Mouse (Mus musculus): ENCODE measurements around the gene Itsn2. TPM values are rescaled to one million over a fixed set of nuclear protein-coding genes. Genes with fewer than 3 reads are reported as not detected.

Itsn2 gene
- total and polyA plus RNA-seq, 3 experiments = 17.6 to 168 (median 137) TPM

DNA sequence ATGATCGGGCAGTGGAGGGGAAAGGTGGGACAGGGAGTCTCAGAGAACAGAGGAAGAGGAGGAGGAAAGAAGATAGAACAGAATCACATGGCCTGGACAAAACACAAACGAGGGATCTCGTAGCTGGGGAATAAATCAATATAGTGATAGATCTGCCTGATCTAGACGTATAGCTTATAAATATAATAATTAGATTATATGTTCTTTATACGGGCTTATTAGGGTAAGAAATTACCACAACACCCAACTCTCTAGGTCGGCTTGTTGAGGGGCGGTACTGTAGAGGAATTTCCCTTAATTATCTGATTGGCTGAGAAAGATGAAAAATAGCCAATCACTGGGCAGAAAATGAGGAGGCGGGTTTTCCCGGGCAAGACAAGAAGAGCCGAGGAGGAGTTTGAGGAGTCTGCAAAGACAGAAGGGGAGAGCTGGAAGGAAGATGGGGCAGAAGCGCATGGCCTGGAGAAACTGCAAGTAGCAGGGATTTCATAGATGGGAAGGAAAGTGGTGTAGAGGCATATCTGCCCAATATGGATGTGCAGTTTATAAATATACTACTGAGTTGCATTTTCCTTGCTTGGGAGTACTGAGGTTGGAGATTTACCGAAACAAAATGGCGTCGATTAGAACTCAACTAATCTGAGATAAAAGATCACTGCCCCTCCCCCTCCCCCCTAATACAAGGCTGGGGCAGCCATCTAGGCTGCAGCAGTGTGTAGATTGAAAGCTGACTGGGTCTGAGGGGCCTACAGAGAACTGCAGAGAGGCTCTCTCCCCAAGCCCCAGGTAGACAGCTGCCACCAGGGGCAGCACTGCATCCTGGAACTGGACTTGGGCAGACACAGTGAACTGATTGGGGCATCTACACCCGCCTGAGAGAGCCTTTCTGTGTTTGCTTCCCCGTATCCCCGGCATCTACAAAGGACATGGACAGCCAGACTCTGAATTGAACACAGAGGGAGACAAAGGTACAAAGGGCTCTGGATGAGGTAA lies 127.6 kb downstream of the Itsn2 start:
- DNase-seq (ENCODE audit: low spot score) = peak; percentile 68
- peak; percentile 71 for ATAC-seq (ENCODE audit: extremely low read depth, insufficient number of reproducible peaks, low FRiP score, poor library complexity, severe bottlenecking)

DNA sequence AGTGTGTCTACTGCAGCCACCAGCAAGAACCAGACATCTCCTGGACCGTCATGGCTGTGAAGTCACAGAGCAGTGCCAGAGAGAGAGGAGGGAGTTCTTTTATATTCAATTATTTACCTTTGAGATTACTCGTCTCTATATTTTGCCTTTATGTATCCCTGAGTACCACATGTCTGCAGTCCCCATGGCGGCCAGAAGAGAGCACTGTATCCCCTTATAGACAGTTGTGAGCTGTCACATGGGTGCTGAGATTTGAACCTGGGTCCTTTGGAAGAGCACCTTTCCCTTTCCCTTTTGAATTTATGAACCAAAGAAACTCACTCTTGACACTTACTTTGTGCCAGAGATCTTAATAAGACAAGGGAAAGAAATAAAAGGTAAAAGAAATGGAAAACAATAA lies 136.7 kb downstream of the Itsn2 start:
- H3K27me3 ChIP-seq (ENCODE audit: insufficient read depth, low read length) = peaks cover 8% of the 10 kb centered on the region

More for the DNA sequence above, 127.6 kb downstream of the Itsn2 start:
- Histone ChIP-seq H3K4me3 (ENCODE audit: low read depth, low read length) (peak overlapping the region; percentile 71), H3K36me3 (replicated peaks) (peaks cover 8% of the 10 kb centered on the region), H3K4me1 (ENCODE audit: insufficient read depth, low read depth, low read length) (peaks cover 51% of the 10 kb centered on the region), H3K27me3 (ENCODE audit: insufficient read depth, low read length) (no peaks in the 10 kb centered on the region), H3K9me3 (replicated peaks) (no peaks in the 10 kb centered on the region)
- no peak for TF ChIP-seq GATA2 (IDR thresholded peaks at IDR 0.05; ENCODE audit: borderline replicate concordance, low read depth, low read length)
- no peak for TF ChIP-seq GATA1 (IDR thresholded peaks at IDR 0.05; ENCODE audit: borderline replicate concordance, low read length)
- no peak for TF ChIP-seq CTCF (IDR thresholded peaks at IDR 0.05; ENCODE audit: low read depth, low read length)
- no peak for TF ChIP-seq POLR2AphosphoS5 (IDR thresholded peaks at IDR 0.05; ENCODE audit: insufficient replicate concordance, low read depth, low read length)
- TF ChIP-seq TAL1 (conservative IDR thresholded peaks at IDR 0.05; ENCODE audit: low read depth, low read length) = no peak

DNA sequence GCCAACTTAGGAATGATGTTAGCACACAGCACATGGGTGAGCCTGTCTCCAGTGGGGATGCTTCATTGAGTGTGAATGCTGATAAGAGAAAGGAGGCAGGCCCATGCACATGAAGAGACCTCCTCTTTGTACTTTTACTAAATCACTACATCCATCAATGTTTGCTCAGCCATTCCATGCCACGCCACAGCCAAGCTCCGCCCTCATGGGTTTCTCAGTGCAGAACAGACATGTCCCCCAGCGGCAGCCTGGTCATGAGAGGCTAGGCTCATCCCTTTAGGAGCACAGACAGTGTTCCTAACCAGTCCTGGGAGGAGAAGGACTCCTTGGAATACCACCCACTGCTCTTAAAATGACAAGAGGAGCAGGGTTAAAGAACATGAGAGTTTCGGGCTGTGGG lies 139.2 kb downstream of the Itsn2 start:
- ATAC-seq (ENCODE audit: extremely low read depth, insufficient number of reproducible peaks, low FRiP score, poor library complexity, severe bottlenecking) = no peak
- peaks cover 2% of the 10 kb centered on the region for H3K36me3 ChIP-seq (replicated peaks)
- TF ChIP-seq GATA2 (IDR thresholded peaks at IDR 0.05; ENCODE audit: borderline replicate concordance, low read depth, low read length) = no peak
- TF ChIP-seq GATA1 (IDR thresholded peaks at IDR 0.05; ENCODE audit: borderline replicate concordance, low read length) = no peak
- no peak for TF ChIP-seq TAL1 (conservative IDR thresholded peaks at IDR 0.05; ENCODE audit: low read depth, low read length)
- no peak for TF ChIP-seq POLR2AphosphoS5 (IDR thresholded peaks at IDR 0.05; ENCODE audit: insufficient replicate concordance, low read depth, low read length)
- no peak for TF ChIP-seq CTCF (IDR thresholded peaks at IDR 0.05; ENCODE audit: low read depth, low read length)
- peaks cover 19% of the 10 kb centered on the region for H3K27me3 ChIP-seq (ENCODE audit: insufficient read depth, low read length)
- H3K9me3 ChIP-seq (replicated peaks) = no peaks in the 10 kb centered on the region
- H3K4me3 ChIP-seq (ENCODE audit: low read depth, low read length) = no peak overlapping the region
- peaks cover 8% of the 10 kb centered on the region for H3K4me1 ChIP-seq (ENCODE audit: insufficient read depth, low read depth, low read length)
- no peak for DNase-seq (ENCODE audit: low spot score)

More for the DNA sequence above, 136.7 kb downstream of the Itsn2 start:
- DNase-seq (ENCODE audit: low spot score) (no peak), ATAC-seq (ENCODE audit: extremely low read depth, insufficient number of reproducible peaks, low FRiP score, poor library complexity, severe bottlenecking) (no peak)
- H3K36me3 ChIP-seq (replicated peaks) = peaks cover 2% of the 10 kb centered on the region
- TF ChIP-seq CTCF (IDR thresholded peaks at IDR 0.05; ENCODE audit: low read depth, low read length) (no peak), GATA1 (IDR thresholded peaks at IDR 0.05; ENCODE audit: borderline replicate concordance, low read length) (no peak), GATA2 (IDR thresholded peaks at IDR 0.05; ENCODE audit: borderline replicate concordance, low read depth, low read length) (no peak)
- peaks cover 5% of the 10 kb centered on the region for H3K4me1 ChIP-seq (ENCODE audit: insufficient read depth, low read depth, low read length)
- no peaks in the 10 kb centered on the region for H3K9me3 ChIP-seq (replicated peaks)
- no peak overlapping the region for H3K4me3 ChIP-seq (ENCODE audit: low read depth, low read length)

DNA sequence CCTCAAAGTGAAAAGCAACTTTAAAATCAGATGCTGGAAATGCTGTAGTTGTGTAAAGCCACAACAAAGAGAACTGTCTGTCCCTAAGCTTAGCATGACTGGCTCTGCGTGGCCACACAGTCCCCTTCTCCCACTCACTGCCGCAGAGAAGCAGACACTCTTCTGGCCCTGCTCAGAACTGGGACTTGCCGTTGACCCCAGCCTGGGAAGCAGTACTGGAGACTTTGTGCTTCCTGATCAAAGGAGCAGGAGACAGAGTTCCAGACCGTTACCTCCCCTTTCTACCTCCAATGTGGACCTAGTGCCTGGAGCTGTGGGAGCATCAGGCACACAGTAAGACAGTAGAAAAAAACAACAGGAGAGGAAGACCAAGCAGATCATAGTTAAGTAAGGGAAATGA lies 139.9 kb downstream of the Itsn2 start:
- Histone ChIP-seq H3K9me3 (replicated peaks) (no peaks in the 10 kb centered on the region), H3K4me3 (ENCODE audit: low read depth, low read length) (no peak overlapping the region), H3K36me3 (replicated peaks) (peaks cover 2% of the 10 kb centered on the region), H3K27me3 (ENCODE audit: insufficient read depth, low read length) (peaks cover 19% of the 10 kb centered on the region), H3K4me1 (ENCODE audit: insufficient read depth, low read depth, low read length) (peaks cover 8% of the 10 kb centered on the region)
- DNase-seq (ENCODE audit: low spot score) = no peak
- ATAC-seq (ENCODE audit: extremely low read depth, insufficient number of reproducible peaks, low FRiP score, poor library complexity, severe bottlenecking) = no peak
- TF ChIP-seq GATA1 (IDR thresholded peaks at IDR 0.05; ENCODE audit: borderline replicate concordance, low read length) = no peak
- no peak for TF ChIP-seq POLR2AphosphoS5 (IDR thresholded peaks at IDR 0.05; ENCODE audit: insufficient replicate concordance, low read depth, low read length)
- no peak for TF ChIP-seq TAL1 (conservative IDR thresholded peaks at IDR 0.05; ENCODE audit: low read depth, low read length)
- no peak for TF ChIP-seq CTCF (IDR thresholded peaks at IDR 0.05; ENCODE audit: low read depth, low read length)
- TF ChIP-seq GATA2 (IDR thresholded peaks at IDR 0.05; ENCODE audit: borderline replicate concordance, low read depth, low read length) = no peak

DNA sequence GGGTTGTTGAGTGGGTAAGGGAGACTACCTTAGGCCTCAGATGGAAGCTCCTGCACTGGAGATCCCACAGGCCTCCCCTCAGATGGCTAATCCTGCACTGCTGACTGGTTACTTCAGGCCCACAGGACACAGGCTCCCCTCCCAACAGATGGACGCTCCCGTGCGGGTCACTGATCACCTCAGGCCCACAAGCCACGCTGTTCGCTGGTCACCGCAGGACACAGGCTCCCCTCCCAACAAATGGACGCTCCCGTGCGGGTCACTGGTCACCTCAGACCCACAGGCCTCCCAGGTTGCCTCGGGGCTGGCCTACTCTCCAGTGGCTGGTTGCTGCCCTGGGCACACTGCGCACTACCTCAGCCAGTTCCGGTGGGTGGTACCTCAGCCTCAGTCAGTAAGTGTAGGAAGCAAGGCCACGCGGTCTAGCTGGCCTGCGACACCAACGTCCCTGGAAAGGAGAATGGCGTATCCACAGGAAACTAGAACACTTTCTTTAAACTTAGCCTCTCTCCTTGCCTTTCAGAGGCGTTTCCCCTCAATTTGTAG lies 145.7 kb downstream of the Itsn2 start, which contains the start of gene Fam228a:
TSS of gene Fam228a (minus strand) at position 400 of the 546 bp plus-strand sequence.
- ATAC-seq (ENCODE audit: extremely low read depth, insufficient number of reproducible peaks, low FRiP score, poor library complexity, severe bottlenecking) = no peak
- no peak for TF ChIP-seq POLR2AphosphoS5 (IDR thresholded peaks at IDR 0.05; ENCODE audit: insufficient replicate concordance, low read depth, low read length)
- Histone ChIP-seq H3K27me3 (ENCODE audit: insufficient read depth, low read length) (peaks cover 23% of the 10 kb centered on the region), H3K9me3 (replicated peaks) (no peaks in the 10 kb centered on the region), H3K4me1 (ENCODE audit: insufficient read depth, low read depth, low read length) (peaks cover 6% of the 10 kb centered on the region), H3K36me3 (replicated peaks) (no peaks in the 10 kb centered on the region), H3K4me3 (ENCODE audit: low read depth, low read length) (no peak within 1 kb of the TSS)
- DNase-seq (ENCODE audit: low spot score) = no peak

DNA sequence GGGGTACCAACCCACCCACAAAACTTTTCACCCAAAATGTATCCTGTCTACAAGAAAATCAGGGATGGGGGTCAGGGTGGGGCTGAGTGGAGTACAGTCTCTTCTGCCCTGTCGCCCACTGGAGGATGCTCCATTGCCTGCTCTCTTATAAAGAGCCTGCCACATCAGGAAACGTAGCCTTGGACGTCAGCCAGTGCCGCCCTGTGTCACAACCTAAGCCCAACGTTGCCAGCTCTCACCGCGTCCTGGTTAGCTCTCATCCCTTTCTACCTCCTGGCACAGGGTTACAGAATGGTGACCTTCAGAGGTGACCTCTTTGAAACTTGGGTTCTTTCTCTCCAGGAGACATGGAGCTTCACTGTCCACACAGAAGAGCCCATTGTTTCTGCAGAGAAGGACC lies 148.4 kb downstream of the Itsn2 start:
- Histone ChIP-seq H3K36me3 (replicated peaks) (no peaks in the 10 kb centered on the region), H3K4me3 (ENCODE audit: low read depth, low read length) (no peak overlapping the region), H3K9me3 (replicated peaks) (no peaks in the 10 kb centered on the region), H3K27me3 (ENCODE audit: insufficient read depth, low read length) (peaks cover 14% of the 10 kb centered on the region), H3K4me1 (ENCODE audit: insufficient read depth, low read depth, low read length) (no peaks in the 10 kb centered on the region)
- DNase-seq (ENCODE audit: low spot score) (no peak), ATAC-seq (ENCODE audit: extremely low read depth, insufficient number of reproducible peaks, low FRiP score, poor library complexity, severe bottlenecking) (no peak)
- TF ChIP-seq GATA2 (IDR thresholded peaks at IDR 0.05; ENCODE audit: borderline replicate concordance, low read depth, low read length) (no peak), CTCF (IDR thresholded peaks at IDR 0.05; ENCODE audit: low read depth, low read length) (no peak), POLR2AphosphoS5 (IDR thresholded peaks at IDR 0.05; ENCODE audit: insufficient replicate concordance, low read depth, low read length) (no peak), TAL1 (conservative IDR thresholded peaks at IDR 0.05; ENCODE audit: low read depth, low read length) (no peak), GATA1 (IDR thresholded peaks at IDR 0.05; ENCODE audit: borderline replicate concordance, low read length) (no peak)

Data from G1E (cell line).